Mouse (Mus musculus): ENCODE results near the gene Acsl1. TPM values are rescaled to one million over a fixed set of nuclear protein-coding genes. Genes with fewer than 3 reads are reported as not detected.

The Acsl1 gene
- polyA plus RNA-seq, 1 experiment: 12.7 TPM

- peaks cover 3% of the 10 kb centered on the region; the same call in 1 of the 2 replicates for H3K4me1 ChIP-seq (ENCODE audit: control insufficient read depth, insufficient read depth, low read length)
- H3K4me3 ChIP-seq (ENCODE audit: insufficient read depth, low read length): no peak overlapping the region
- TF ChIP-seq POLR2A (IDR thresholded peaks at IDR 0.05; ENCODE audit: low read depth, low read length) (no peak), CTCF (IDR thresholded peaks at IDR 0.05; ENCODE audit: borderline replicate concordance, insufficient read depth, low read length) (no peak)
- no peak overlapping the region for H3K27ac ChIP-seq (ENCODE audit: insufficient read depth, low read length)
Observed at GRCm38 (mm10) chr8:46484077-46484476, 13.2 kb downstream of the Acsl1 start.

- TF ChIP-seq POLR2A (IDR thresholded peaks at IDR 0.05; ENCODE audit: low read depth, low read length): no peak
- no peak for TF ChIP-seq CTCF (IDR thresholded peaks at IDR 0.05; ENCODE audit: borderline replicate concordance, insufficient read depth, low read length)
- H3K4me1 ChIP-seq (ENCODE audit: control insufficient read depth, insufficient read depth, low read length): peaks cover 3% of the 10 kb centered on the region; the same call in 1 of the 2 replicates
Observed at GRCm38 (mm10) chr8:46484931-46485463, 14.2 kb downstream of the Acsl1 start.

GRCm38 (mm10) chr8:46488085-46488561, 17.3 kb downstream of the Acsl1 start:
- TF ChIP-seq POLR2A (IDR thresholded peaks at IDR 0.05; ENCODE audit: low read depth, low read length): no peak
- TF ChIP-seq CTCF (IDR thresholded peaks at IDR 0.05; ENCODE audit: borderline replicate concordance, insufficient read depth, low read length): no peak
- peak overlapping the region; percentile 39 for H3K27ac ChIP-seq (ENCODE audit: insufficient read depth, low read length)
- H3K4me3 ChIP-seq (ENCODE audit: insufficient read depth, low read length): no peak overlapping the region
- H3K4me1 ChIP-seq (ENCODE audit: control insufficient read depth, insufficient read depth, low read length): peaks cover 3% of the 10 kb centered on the region; the same call in 1 of the 2 replicates

More at GRCm38 (mm10) chr8:46484931-46485463, 14.2 kb downstream of the Acsl1 start:
- H3K27ac ChIP-seq (ENCODE audit: insufficient read depth, low read length): no peak overlapping the region
- H3K4me3 ChIP-seq (ENCODE audit: insufficient read depth, low read length): no peak overlapping the region

GRCm38 (mm10) chr8:46489196-46489595, 18.4 kb downstream of the Acsl1 start:
- peaks cover 3% of the 10 kb centered on the region; the same call in 1 of the 2 replicates for H3K4me1 ChIP-seq (ENCODE audit: control insufficient read depth, insufficient read depth, low read length)
- no peak overlapping the region for H3K4me3 ChIP-seq (ENCODE audit: insufficient read depth, low read length)
- TF ChIP-seq POLR2A (IDR thresholded peaks at IDR 0.05; ENCODE audit: low read depth, low read length) (no peak), CTCF (IDR thresholded peaks at IDR 0.05; ENCODE audit: borderline replicate concordance, insufficient read depth, low read length) (no peak)
- no peak overlapping the region for H3K27ac ChIP-seq (ENCODE audit: insufficient read depth, low read length)

- peaks cover 3% of the 10 kb centered on the region; the same call in 1 of the 2 replicates for H3K4me1 ChIP-seq (ENCODE audit: control insufficient read depth, insufficient read depth, low read length)
- no peak overlapping the region for H3K27ac ChIP-seq (ENCODE audit: insufficient read depth, low read length)
- no peak overlapping the region for H3K4me3 ChIP-seq (ENCODE audit: insufficient read depth, low read length)
- no peak for TF ChIP-seq POLR2A (IDR thresholded peaks at IDR 0.05; ENCODE audit: low read depth, low read length)
Observed at GRCm38 (mm10) chr8:46490250-46490649, 19.4 kb downstream of the Acsl1 start.

- Histone ChIP-seq H3K4me3 (ENCODE audit: insufficient read depth, low read length) (no peak overlapping the region), H3K4me1 (ENCODE audit: control insufficient read depth, insufficient read depth, low read length) (peaks cover 3% of the 10 kb centered on the region; the same call in 1 of the 2 replicates), H3K27ac (ENCODE audit: insufficient read depth, low read length) (no peak overlapping the region)
- no peak for TF ChIP-seq CTCF (IDR thresholded peaks at IDR 0.05; ENCODE audit: borderline replicate concordance, insufficient read depth, low read length)
- TF ChIP-seq POLR2A (IDR thresholded peaks at IDR 0.05; ENCODE audit: low read depth, low read length): no peak
Observed at GRCm38 (mm10) chr8:46490821-46491220, 20.0 kb downstream of the Acsl1 start.

- TF ChIP-seq POLR2A (IDR thresholded peaks at IDR 0.05; ENCODE audit: low read depth, low read length) (no peak), CTCF (IDR thresholded peaks at IDR 0.05; ENCODE audit: borderline replicate concordance, insufficient read depth, low read length) (no peak)
- no peak overlapping the region for H3K4me3 ChIP-seq (ENCODE audit: insufficient read depth, low read length)
- H3K4me1 ChIP-seq (ENCODE audit: control insufficient read depth, insufficient read depth, low read length): no peaks in the 10 kb centered on the region; the same call in 1 of the 2 replicates
- H3K27ac ChIP-seq (ENCODE audit: insufficient read depth, low read length): no peak overlapping the region
Observed at GRCm38 (mm10) chr8:46493495-46494170, 22.8 kb downstream of the Acsl1 start.

GRCm38 (mm10) chr8:46496852-46497251, 26.0 kb downstream of the Acsl1 start:
- H3K4me3 ChIP-seq (ENCODE audit: insufficient read depth, low read length): no peak overlapping the region
- TF ChIP-seq POLR2A (IDR thresholded peaks at IDR 0.05; ENCODE audit: low read depth, low read length) (no peak), CTCF (IDR thresholded peaks at IDR 0.05; ENCODE audit: borderline replicate concordance, insufficient read depth, low read length) (no peak)
- no peaks in the 10 kb centered on the region for H3K4me1 ChIP-seq (ENCODE audit: control insufficient read depth, insufficient read depth, low read length)
- no peak overlapping the region for H3K27ac ChIP-seq (ENCODE audit: insufficient read depth, low read length)

GRCm38 (mm10) chr8:46497314-46498011, 26.6 kb downstream of the Acsl1 start:
- TF ChIP-seq POLR2A (IDR thresholded peaks at IDR 0.05; ENCODE audit: low read depth, low read length) (no peak), CTCF (IDR thresholded peaks at IDR 0.05; ENCODE audit: borderline replicate concordance, insufficient read depth, low read length) (no peak)
- Histone ChIP-seq H3K4me3 (ENCODE audit: insufficient read depth, low read length) (no peak overlapping the region), H3K27ac (ENCODE audit: insufficient read depth, low read length) (no peak overlapping the region), H3K4me1 (ENCODE audit: control insufficient read depth, insufficient read depth, low read length) (no peaks in the 10 kb centered on the region)
